Mouse (Mus musculus): Measurements from ENCODE around the gene Zfp704. TPM values are rescaled to one million over a fixed set of nuclear protein-coding genes. Genes with fewer than 3 reads are reported as not detected.
A peak's percentile ranks its signal among the peaks of the same experiment; 100 is the strongest.
"Not testable (repeated sequence)": the region's sequence is repeated elsewhere in the genome, so short reads cannot be mapped to it uniquely, and the experiment has no call there.

Zfp704 gene
- polyA plus RNA-seq, 1 experiment from 2014 or later: 8.5 TPM

GRCm38 (mm10) chr3:9569706-9570105, 40.2 kb downstream of the Zfp704 start:
- H3K36me3 ChIP-seq; H3K27me3 ChIP-seq; H3K27ac ChIP-seq (replicated peaks); H3K4me3 ChIP-seq; H3K9ac ChIP-seq; H3K9me3 ChIP-seq; H3K4me2 ChIP-seq; ATAC-seq (ENCODE audit: low read depth): not testable (repeated sequence)
- peaks cover 33% of the 10 kb centered on the region for H3K4me1 ChIP-seq (replicated peaks)
- 75% methylated on average over 4 of the region's 4 CpGs for WGBS

- H3K4me2 ChIP-seq: peak overlapping the region; percentile 2; the same call in 1 of the 2 replicates
- no peak overlapping the region for H3K9ac ChIP-seq
- H3K4me3 ChIP-seq: no peak overlapping the region
- H3K27ac ChIP-seq (replicated peaks): no peak overlapping the region
- H3K27me3 ChIP-seq: no peaks in the 10 kb centered on the region
- 0 out of 2 replicates have a peak, but pooled peaks cover 3% of the 10 kb centered on the region for H3K36me3 ChIP-seq
- no peaks in the 10 kb centered on the region for H3K9me3 ChIP-seq
- 82% methylated on average over 10 of the region's 10 CpGs for WGBS
- H3K4me1 ChIP-seq (replicated peaks): peaks cover 24% of the 10 kb centered on the region
- no peak for ATAC-seq (ENCODE audit: low read depth)
These were observed 41.2 kb downstream of the Zfp704 start for GRCm38 (mm10) chr3:9568565-9569228.

DNA sequence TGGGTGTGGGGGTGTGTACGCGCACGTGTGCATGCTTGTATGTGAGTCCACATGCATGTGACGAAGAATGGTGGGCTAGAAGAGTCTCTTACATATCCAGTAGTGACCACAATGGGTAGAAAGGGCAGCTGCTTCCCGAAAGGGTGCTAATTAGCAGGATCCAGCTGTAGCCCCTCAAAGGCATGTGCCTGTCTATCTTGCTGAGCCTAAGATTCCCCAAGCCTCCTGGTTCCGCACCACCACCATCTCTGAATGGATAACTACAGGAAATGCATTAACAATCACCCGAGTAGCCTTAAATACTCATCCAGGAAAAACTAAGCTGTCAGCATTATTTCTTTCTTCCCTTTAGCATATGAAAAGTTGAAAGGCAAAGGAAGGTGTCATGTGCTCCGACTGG, 41.9 kb downstream of the Zfp704 start:
- H3K9me3 ChIP-seq: no peaks in the 10 kb centered on the region
- H3K27me3 ChIP-seq: no peaks in the 10 kb centered on the region
- peak; percentile 29; the same call in 1 of the 2 replicates for ATAC-seq (ENCODE audit: low read depth)
- no peak overlapping the region for H3K4me3 ChIP-seq
- peaks cover 26% of the 10 kb centered on the region for H3K4me1 ChIP-seq (replicated peaks)
- WGBS: 54% methylated on average over 8 of the region's 8 CpGs
- H3K36me3 ChIP-seq: 0 out of 2 replicates have a peak, but pooled peaks cover 3% of the 10 kb centered on the region
- H3K4me2 ChIP-seq: peak overlapping the region; percentile 2; the same call in 1 of the 2 replicates
- no peak overlapping the region for H3K27ac ChIP-seq (replicated peaks)
- H3K9ac ChIP-seq: no peak overlapping the region

DNA sequence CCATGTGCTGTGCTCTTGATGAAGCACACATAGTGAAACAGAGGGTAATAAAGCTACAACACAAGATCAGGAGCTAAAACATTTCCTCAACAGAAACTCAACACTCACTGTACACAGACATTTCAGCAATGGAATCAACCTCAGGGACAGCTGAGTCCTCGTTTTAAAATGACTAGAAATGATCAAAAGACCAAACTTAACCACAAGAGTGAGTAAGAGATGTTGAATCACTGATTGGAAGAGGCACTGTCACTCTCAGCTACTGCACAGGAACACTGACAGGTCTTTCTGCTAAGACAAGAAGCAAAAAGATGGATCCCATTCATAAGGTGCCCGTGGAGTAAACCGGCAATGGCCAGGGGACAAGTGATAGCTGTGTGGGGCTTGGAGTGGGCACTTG, 43.1 kb downstream of the Zfp704 start:
- H3K9me3 ChIP-seq: no peaks in the 10 kb centered on the region
- H3K4me2 ChIP-seq: no peak overlapping the region
- WGBS: 85% methylated on average over 3 of the region's 3 CpGs
- peaks cover 32% of the 10 kb centered on the region for H3K4me1 ChIP-seq (replicated peaks)
- H3K36me3 ChIP-seq: 0 out of 2 replicates have a peak, but pooled peaks cover 3% of the 10 kb centered on the region
- no peak overlapping the region for H3K4me3 ChIP-seq
- ATAC-seq (ENCODE audit: low read depth): no peak
- H3K9ac ChIP-seq: no peak overlapping the region
- no peak overlapping the region for H3K27ac ChIP-seq (replicated peaks)
- H3K27me3 ChIP-seq: no peaks in the 10 kb centered on the region

DNA sequence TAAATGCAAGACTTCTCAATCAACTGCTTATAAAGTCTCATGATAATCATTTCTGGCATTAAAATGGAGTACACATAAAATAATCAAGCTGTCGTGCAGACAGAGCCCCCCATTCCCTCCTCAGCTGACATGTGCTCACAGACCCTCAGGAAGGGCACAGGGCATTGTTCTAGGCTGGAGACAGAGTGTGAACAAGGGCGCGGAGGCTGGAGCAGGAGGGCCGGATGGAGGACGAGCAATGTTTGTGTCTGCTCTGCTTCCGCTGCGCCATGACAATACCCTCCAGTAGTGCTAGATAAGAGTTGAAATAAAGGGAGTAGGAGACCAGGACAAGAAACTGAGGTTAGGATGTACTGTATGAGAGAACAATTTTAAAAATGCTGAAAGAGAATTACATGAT, 46.3 kb downstream of the Zfp704 start:
- H3K36me3 ChIP-seq: 0 out of 2 replicates have a peak, but pooled peaks cover 3% of the 10 kb centered on the region
- H3K4me1 ChIP-seq (replicated peaks): peaks cover 33% of the 10 kb centered on the region
- H3K9ac ChIP-seq: no peak overlapping the region
- no peak for ATAC-seq (ENCODE audit: low read depth)
- H3K27me3 ChIP-seq: no peaks in the 10 kb centered on the region
- no peak overlapping the region for H3K4me2 ChIP-seq
- no peak overlapping the region for H3K27ac ChIP-seq (replicated peaks)
- no peaks in the 10 kb centered on the region for H3K9me3 ChIP-seq
- no peak overlapping the region for H3K4me3 ChIP-seq
- WGBS: 75% methylated on average over 7 of the region's 7 CpGs

DNA sequence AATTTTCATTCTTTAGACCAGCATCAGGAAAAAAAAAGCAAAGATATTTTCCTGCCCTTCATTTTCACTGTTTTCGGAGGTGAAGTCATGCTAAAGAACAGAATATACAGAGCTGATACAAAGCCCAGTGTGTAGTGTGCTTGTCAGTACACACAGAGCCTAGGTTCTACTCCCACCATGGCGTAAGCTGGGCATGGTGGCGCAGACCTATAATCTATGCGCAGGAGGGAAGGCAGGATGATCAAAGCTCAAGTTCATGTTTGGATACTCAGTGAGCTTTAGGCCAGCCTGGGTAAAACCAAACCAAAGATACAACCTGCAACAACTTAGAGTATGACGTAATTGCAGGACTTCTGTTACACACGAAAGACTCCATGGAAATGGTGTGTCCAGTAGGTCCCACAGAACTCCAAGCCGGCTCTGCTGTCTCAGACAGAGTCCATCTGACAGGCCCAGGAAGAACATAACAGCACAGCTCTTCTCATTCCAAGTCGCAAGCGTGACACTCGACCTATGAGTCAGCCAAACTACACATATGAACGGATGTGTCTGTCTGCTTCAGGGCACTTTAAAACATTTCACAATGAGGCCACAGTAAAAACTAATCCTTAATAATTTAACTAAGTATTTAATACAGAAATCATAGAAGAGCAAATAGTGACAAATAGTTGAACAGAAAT, 47.1 kb downstream of the Zfp704 start:
- Histone ChIP-seq H3K4me2 (no peak overlapping the region), H3K27ac (replicated peaks) (peak overlapping the region; percentile 20; the same call in 1 of the 2 replicates)

GRCm38 (mm10) chr3:9557778-9558560, 51.9 kb downstream of the Zfp704 start:
- no peaks in the 10 kb centered on the region for H3K36me3 ChIP-seq
- H3K4me3 ChIP-seq: no peak overlapping the region
- ATAC-seq (ENCODE audit: low read depth): no peak
- H3K9me3 ChIP-seq: no peaks in the 10 kb centered on the region
- peaks cover 23% of the 10 kb centered on the region for H3K4me1 ChIP-seq (replicated peaks)
- H3K27me3 ChIP-seq: no peaks in the 10 kb centered on the region
- 38% methylated on average over 6 of the region's 6 CpGs for WGBS
- H3K9ac ChIP-seq: no peak overlapping the region
- no peak overlapping the region for H3K4me2 ChIP-seq
- H3K27ac ChIP-seq (replicated peaks): no peak overlapping the region

More for the DNA sequence above, 47.1 kb downstream of the Zfp704 start:
- 88% methylated on average over 11 of the region's 11 CpGs for WGBS
- Histone ChIP-seq H3K27me3 (no peaks in the 10 kb centered on the region), H3K4me3 (no peak overlapping the region), H3K36me3 (0 out of 2 replicates have a peak, but pooled peaks cover 3% of the 10 kb centered on the region), H3K9ac (no peak overlapping the region), H3K9me3 (no peaks in the 10 kb centered on the region), H3K4me1 (replicated peaks) (peaks cover 33% of the 10 kb centered on the region)
- ATAC-seq (ENCODE audit: low read depth): 0 out of 2 replicates have a peak, but pooled peaks have one; percentile 15

DNA sequence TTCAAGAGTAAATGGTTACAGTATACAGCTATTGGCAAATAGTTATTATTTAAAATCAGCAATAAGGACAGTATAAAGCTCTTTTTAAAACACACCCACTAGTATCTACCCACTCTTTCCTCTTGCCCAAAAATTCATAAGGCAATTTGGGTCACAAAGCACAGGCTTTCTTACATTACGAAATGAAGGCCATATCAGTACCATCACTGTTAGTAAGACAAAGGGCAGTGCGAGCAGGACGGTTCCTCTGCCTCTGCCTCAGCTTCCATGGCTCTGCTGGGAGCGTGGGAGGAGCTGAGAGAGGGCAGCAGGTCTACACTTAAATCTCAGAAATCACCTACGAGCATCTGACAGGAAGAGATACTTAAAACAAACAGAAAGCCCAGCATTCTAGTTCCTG, 53.7 kb downstream of the Zfp704 start:
- no peak for ATAC-seq (ENCODE audit: low read depth)
- Histone ChIP-seq H3K4me1 (replicated peaks) (peaks cover 16% of the 10 kb centered on the region), H3K36me3 (no peaks in the 10 kb centered on the region), H3K9ac (no peak overlapping the region), H3K9me3 (no peaks in the 10 kb centered on the region), H3K4me2 (no peak overlapping the region), H3K27me3 (no peaks in the 10 kb centered on the region), H3K27ac (replicated peaks) (no peak overlapping the region), H3K4me3 (no peak overlapping the region)
- WGBS: 60% methylated on average over 5 of the region's 5 CpGs

GRCm38 (mm10) chr3:9554916-9555315, 55.0 kb downstream of the Zfp704 start:
- Histone ChIP-seq H3K36me3 (no peaks in the 10 kb centered on the region), H3K9me3 (no peaks in the 10 kb centered on the region), H3K27me3 (no peaks in the 10 kb centered on the region), H3K4me1 (replicated peaks) (peaks cover 16% of the 10 kb centered on the region), H3K4me3 (no peak overlapping the region), H3K9ac (no peak overlapping the region), H3K4me2 (no peak overlapping the region), H3K27ac (replicated peaks) (no peak overlapping the region)
- no peak for ATAC-seq (ENCODE audit: low read depth)
- WGBS: 93% methylated on average over 6 of the region's 6 CpGs

- H3K4me1 ChIP-seq (replicated peaks): peaks cover 14% of the 10 kb centered on the region
- no peak overlapping the region for H3K27ac ChIP-seq (replicated peaks)
- no peaks in the 10 kb centered on the region for H3K27me3 ChIP-seq
- WGBS: 81% methylated on average over 8 of the region's 8 CpGs
- ATAC-seq (ENCODE audit: low read depth): no peak
- no peaks in the 10 kb centered on the region for H3K36me3 ChIP-seq
- H3K9ac ChIP-seq: no peak overlapping the region
- H3K9me3 ChIP-seq: no peaks in the 10 kb centered on the region
- H3K4me2 ChIP-seq: no peak overlapping the region
- no peak overlapping the region for H3K4me3 ChIP-seq
These were observed 57.6 kb downstream of the Zfp704 start for GRCm38 (mm10) chr3:9552332-9552731.

DNA sequence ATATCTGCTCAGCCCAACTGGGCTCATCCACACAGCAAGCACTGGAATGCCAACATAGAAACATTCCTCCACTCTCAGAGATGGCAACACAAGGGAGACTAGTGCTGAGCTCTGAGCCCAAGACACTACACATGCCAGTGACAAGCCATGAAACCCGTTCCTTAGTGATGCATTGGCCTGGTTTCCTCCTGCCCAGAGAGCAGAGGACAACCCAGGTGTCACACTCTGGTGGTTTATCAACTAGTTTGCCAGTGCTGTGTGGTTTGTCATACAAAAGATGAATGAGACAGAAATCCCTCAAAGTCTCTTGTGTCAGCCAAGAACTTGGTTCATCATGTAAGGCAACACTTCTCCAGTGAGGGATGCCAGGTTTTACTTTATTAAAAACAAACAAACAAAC, 59.0 kb downstream of the Zfp704 start:
- no peaks in the 10 kb centered on the region for H3K9me3 ChIP-seq
- no peaks in the 10 kb centered on the region for H3K27me3 ChIP-seq
- H3K4me1 ChIP-seq (replicated peaks): peaks cover 28% of the 10 kb centered on the region
- no peak overlapping the region for H3K4me3 ChIP-seq
- 89% methylated on average over 1 of the region's 1 CpGs for whole genome bisulfite sequencing
- no peaks in the 10 kb centered on the region for H3K36me3 ChIP-seq
- no peak overlapping the region for H3K4me2 ChIP-seq
- no peak overlapping the region for H3K27ac ChIP-seq (replicated peaks)
- no peak for ATAC-seq (ENCODE audit: low read depth)
- no peak overlapping the region for H3K9ac ChIP-seq

GRCm38 (mm10) chr3:9549815-9550214, 60.1 kb downstream of the Zfp704 start:
- H3K4me1 ChIP-seq (replicated peaks): peaks cover 28% of the 10 kb centered on the region
- WGBS: 86% methylated on average over 5 of the region's 5 CpGs

More at GRCm38 (mm10) chr3:9549815-9550214, 60.1 kb downstream of the Zfp704 start:
- Histone ChIP-seq H3K4me3 (no peak overlapping the region), H3K9me3 (no peaks in the 10 kb centered on the region), H3K27me3 (no peaks in the 10 kb centered on the region), H3K36me3 (no peaks in the 10 kb centered on the region), H3K4me2 (no peak overlapping the region), H3K27ac (replicated peaks) (no peak overlapping the region), H3K9ac (no peak overlapping the region)
- ATAC-seq (ENCODE audit: low read depth): no peak

Data from neural tube, embryonic 13.5 days (tissue).